Mouse (Mus musculus) cerebellum, adult 2 months (tissue): ENCODE data around the gene Ate1.

ENCODE experiments used
- CTCF ChIP-seq: fragments of 200-500 bp; IDR thresholded peaks from 2 replicates; pipeline ENCODE4 v1.5.1; 2011; ENCODE audit warnings: low read depth, mild to moderate bottlenecking, control low read depth, low read length, moderate library complexity, borderline replicate concordance; ENCODE audit not compliant: insufficient read depth
- POLR2A ChIP-seq: fragments of 200-500 bp; IDR thresholded peaks from 2 replicates; pipeline ENCODE4 v1.6.1; 2011; ENCODE audit warnings: low read length, control low read depth, borderline replicate concordance; ENCODE audit not compliant: insufficient read depth

DNA sequence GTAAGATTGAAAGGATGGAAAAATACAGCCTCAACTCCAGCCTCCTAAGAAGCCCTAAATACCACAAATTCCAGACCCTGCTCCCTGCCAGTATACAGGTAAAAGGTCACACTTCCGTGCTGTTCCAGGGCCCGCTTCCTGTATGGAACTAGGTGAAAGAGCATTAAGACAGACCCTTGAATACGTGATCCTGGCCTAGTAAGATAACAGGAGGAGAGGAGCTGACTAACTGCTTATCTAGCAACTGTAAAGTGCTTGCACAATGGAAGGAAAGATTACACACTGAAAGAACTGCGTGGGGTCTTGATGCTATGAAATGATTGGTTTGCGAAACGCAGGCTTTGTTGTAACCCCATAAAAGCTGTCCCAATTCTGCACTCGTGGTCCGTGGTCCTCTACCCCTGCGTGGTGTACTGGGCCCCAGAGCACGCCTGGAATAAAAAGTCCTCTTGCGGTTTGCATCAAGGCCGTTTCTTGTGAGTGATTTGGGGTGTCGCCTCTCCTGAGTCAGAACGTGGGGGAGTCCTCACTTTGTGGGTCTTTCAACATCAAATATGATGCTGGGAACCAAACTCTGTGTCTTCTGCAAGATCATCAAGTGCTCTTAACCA, 748 bp upstream of the Ate1 start:
- no peak for TF ChIP-seq POLR2A
- TF ChIP-seq CTCF, result no peak
